Mouse (Mus musculus): Measurements from ENCODE around the gene Lamc1.
"Not testable (repeated sequence)": the region's sequence is repeated elsewhere in the genome, so short reads cannot be mapped to it uniquely, and the experiment has no call there.

Gene Lamc1

DNA sequence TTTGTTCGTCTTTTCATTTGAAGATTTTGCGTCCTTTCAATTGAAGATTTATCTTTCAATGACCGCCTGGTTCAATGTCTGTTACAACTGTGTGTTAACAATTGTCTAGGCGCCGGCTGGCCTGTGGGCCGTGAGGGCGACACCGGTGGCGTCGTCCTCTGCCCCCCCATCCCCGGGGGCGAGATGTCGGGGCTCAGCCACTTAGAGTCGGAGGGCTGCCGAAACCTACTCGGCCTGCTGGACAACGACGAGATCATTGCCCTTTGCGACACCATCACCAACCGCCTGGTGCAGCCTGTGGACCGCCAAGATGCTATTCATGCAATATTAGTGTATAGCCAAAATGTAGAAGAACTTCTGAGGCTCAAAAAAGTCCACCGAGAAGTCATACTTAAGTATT lies 27.3 kb downstream of the Lamc1 start:
- in situ Hi-C loops (cut with MboI, MseI) = loop anchor here (10.0 kb wide), 1 partner anchor 180 kb away; the partner anchor contains the start of gene Dhx9

DNA sequence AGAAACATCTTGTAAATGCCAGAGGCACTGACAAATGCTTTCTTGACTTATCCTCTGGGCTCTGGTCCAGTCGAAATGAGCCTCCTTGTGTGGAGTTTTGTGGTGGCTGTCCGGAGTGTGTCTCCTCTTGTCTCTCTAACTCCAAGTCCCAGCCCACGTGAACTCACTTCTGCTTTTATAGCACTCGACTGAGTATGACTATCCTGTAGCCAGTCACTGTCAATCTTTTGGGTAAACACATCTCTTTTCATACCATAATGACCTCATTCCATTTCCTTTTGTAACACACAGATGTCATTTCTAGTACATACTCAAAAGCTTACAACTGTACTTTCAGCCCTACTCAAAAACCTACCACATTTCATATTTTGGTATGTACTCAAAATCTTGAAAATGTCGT lies 33.1 kb downstream of the Lamc1 start:
- in situ Hi-C loops (cut with MboI, MseI) = not testable (repeated sequence)

DNA sequence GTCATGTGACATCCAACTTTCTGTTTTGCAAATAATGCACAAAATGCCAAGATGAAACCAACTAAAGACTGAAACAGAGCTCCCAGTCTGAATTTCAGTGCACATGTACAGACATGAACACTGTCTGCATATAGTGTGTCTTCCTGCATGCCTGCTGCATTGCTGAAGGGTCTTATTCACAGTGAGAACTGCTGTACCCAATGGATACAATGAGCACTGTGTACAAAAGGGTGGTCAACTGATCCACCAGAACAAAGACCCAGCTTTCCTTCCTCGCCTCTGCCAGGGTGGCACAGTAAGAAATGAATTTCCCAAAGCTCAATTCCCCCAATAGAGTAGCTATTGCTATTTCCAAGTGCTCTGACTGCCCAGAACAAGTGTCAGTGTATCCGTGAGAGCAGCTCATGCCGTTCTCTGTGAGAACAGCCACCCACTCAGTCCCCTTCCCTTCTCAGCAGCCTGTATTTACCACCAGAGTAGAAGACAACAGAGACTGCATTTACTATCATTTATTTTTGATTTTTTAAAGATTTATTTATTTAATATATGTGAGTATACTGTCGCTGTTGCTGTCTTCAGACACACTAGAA lies 34.7 kb downstream of the Lamc1 start:
- in situ Hi-C loops (cut with MboI, MseI) = not testable (repeated sequence)

DNA sequence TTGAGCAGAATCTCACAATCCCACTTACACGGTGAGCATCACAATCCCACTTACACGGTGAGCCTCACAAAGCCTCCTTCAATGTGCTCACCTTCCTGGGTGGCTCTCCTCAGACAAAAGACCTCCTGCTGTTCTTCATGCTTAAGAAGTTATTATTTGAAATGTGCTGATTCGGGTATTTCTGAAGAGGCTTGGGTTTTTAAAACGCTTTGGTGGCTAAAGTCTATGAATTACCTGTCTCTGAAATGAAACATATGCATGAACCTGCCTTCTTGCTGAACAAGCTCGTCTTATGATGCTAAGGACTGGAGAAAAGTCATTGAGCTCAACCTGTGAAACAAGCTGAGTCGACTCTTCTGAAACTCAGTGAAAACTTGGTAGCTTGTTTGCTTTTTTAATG lies 36.6 kb downstream of the Lamc1 start:
- in situ Hi-C loops (cut with MboI, MseI) = no loop called here

DNA sequence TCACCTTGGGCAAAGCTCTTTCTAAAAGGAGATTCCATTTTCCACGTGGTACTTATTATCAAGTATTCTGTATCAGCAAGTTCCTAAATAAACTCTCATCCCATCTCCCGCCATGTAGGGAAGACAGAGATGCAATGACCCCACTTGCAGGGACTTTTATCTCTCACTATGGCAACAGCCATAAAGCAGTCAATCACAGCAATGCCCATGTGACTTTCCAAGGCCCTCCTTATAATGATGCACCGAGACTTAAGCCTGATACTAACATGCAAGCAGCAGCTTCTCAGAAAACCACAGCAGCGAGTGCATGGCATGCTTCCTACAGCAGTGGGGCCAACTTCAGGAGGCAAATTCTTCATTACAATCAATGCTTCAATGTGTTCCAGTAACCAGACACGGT lies 39.7 kb downstream of the Lamc1 start:
- in situ Hi-C loops (cut with MboI, MseI) = loop anchor here (5.0 kb wide), 1 partner anchor 49 kb away; no protein-coding TSS in a partner anchor

DNA sequence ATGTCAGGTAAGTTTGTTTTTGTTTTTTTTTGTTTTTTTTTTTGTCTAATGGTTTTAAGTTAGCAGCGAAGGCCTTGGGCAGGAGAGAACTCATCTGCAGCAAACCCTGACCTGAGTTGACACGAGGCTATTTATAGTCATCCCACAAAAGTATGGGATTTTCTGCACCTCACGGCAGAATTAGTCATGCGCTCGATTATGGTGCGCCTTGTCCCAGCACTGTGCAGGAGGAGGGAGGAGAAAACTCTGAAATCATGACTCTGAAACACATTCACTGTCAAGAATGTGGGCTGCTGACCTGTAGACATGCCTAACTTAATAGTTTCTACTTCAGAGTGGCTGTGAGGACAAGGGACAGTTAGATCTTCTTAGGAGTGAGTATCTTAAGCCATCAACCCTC lies 40.4 kb downstream of the Lamc1 start:
- in situ Hi-C loops (cut with MboI, MseI) = loop anchor here (5.0 kb wide), 1 partner anchor 50 kb away; no protein-coding TSS in a partner anchor

DNA sequence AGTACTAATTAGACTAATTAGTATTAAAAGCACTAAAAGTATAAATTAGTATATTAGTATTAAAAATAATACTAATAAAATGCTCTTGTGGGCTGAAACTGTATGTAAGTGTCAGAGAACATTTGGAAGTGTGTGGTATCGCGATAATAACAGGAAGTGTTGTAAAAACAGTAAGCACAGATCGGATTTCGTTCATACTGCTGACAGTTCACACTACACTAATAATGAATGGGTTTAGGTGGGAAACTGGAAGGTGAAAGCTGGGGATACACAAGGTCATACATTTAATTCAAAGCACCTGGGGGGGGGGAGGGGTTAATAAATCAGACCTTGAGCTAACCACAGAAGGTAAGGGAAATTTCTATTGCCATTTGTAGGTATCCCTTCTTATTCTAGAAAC lies 41.2 kb downstream of the Lamc1 start:
- in situ Hi-C loops (cut with MboI, MseI) = loop anchor here (5.0 kb wide), 1 partner anchor 51 kb away; no protein-coding TSS in a partner anchor

DNA sequence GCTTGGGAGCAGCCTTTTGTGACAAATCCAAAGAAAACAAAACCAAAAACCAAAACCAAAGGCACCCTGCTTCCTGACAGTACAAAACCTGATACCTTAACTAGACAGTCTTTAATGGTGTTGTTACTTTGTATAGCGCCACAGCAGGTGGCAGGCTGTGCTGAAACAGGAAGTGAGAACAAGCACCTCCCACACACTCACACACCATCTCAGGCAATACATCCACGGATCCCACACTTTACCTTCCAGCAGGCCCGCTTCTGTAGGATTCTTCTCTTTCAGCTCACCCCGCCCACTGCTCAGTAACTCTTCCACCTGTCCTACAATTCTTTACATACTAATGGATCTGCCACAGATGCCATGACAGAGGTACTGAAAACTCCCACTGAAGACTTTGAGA lies 44.6 kb downstream of the Lamc1 start:
- in situ Hi-C loops (cut with MboI, MseI) = no loop called here

DNA sequence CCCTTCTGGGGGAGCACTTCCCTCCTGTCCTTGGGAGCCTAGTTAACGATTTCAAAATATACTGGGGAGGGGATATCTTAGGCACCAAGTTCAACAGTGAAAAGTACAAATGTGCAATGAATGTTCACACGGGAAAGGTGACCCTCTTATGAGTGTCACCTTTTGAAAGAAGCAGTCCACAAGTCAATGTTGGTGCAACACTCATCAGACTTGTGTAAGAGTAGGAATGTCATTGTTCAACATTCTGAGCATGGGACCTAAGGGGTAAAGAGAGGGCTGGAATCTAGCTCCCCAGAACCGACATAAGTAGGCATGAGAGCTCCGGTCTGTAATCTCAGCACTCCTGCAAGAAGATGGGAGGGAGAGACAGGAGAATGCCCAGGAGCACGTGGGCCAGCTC lies 45.1 kb downstream of the Lamc1 start:
- in situ Hi-C loops (cut with MboI, MseI) = no loop called here

DNA sequence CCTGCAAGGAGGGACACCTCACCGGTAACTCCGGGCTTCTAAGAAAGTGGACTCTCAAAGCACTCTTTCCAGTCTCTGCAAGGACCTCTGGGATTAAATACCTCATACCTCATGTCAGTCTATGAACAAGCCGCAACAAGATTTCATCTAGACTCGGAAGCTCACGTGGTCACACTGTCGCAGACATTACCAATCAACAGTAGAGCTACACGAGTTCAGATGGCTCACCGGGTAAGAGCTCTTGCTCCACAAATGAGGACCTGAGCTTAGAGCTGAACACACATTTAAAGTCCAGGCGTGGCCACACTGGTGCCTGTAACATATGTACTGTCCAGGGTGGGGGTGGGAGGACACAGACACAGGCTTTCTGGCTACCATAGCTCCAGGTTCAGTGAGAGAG lies 46.4 kb downstream of the Lamc1 start:
- in situ Hi-C loops (cut with MboI, MseI) = no loop called here

DNA sequence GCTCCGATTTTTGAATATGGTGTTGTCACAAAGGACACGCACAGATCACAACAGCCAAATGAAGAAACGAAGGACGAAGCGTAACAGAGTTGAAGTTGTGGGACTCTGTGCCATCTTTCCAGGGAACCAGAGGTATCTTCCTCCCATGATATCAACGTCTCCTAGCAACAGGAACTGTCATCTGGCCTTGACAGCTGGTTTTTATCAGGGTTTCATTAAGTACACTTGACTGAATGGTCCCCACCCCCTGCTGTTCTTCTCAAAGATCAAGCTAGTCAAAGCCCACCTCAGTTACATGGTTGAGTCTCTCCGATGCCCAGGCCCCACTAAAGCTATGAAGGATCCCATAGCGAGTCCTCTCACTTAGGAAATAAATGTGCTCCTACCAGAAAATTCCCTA lies 47.4 kb downstream of the Lamc1 start:
- in situ Hi-C loops (cut with MboI, MseI) = no loop called here

DNA sequence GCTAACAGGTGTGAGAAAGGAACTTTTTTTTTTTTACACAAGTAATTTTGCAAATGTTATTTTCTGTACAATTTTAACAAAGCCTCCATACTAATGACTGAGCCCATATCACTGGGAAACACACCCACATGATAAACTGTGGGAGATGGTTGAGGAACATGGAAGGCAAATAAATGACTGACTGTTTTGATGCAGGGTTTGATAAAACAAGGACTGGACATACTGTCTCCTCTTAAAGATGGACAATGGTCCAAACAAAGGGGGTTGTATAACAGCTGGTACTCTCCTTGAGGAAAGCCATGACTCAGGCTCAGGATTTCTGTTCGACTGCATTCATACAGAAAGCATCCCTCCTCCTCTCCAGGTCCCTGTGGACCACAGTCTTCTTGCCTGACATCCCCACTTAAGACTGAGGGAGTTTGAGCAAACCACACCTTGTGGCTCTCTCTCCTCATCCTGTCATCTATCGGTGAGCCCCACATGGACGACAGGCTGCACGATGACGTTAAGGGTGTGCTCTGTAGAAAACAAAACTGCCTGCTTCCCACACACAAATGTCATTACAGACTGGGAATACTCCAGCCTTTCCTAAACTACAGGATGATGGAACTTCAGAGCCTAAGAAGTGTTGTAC lies 50.1 kb downstream of the Lamc1 start:
- in situ Hi-C loops (cut with MboI, MseI) = no loop called here

DNA sequence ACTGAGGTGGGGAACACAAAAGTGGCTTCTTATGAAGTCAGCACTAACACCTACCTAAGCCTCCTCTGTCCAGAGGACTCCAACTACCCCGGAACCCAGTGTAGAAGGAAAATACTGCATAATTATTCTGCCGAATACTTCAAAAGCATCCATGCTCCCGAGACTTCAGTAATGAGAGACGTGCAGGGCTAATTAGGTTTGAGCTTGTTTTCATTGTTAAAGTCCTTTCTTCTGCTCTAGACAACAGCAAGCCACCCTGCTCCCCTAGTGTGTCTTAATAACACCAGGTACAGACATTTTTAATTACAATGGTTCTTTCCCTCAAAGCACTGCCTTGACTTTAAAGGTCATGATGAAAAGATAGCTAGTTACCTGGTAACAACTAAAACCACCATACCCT lies 51.1 kb downstream of the Lamc1 start:
- in situ Hi-C loops (cut with MboI, MseI) = no loop called here

DNA sequence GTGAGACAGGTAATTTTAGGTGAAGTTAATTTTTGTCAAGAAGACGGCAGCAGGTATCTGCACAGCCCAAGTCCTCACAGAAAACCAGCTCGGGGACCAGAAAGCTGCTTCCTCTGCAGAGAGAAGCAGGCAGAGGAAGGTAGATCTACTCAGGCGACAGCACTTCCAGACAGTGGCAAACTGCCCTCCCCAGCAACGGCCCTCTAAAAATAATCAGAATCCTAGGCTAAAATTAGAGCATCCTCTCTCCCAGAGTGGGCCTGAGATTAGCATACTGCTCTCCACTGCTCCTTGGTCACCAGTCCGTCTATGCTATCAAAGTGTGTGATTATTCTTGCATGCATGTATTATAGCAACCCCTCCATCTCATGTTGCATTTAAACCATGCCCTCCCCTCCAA lies 52.2 kb downstream of the Lamc1 start:
- in situ Hi-C loops (cut with MboI, MseI) = no loop called here

DNA sequence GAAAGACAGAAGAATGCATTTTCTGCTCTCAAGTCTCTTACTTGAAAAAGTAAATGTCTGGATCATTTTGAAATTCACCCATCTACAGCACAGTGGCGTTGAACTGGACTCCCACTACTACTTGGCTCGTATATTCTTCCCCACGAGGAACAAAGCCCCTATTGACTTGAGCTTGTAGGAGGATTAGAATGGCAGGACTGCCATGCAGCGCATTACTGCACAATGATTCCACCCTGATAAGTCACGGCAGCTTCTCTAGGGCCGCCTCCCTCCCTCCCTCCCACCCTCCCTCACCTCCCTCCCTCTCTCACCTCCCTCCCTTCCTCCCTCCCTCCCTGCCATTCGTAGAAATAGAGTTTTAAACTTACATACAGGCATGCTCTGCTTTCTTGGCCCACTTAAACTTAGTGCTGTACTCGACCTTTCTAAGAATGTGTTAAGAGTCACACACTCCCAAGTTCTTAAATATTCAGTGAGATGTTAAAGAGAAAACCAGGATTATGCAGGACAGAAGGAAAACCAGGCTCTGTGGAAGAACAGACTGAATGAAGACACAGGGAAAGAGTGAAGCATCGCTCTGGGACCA lies 54.5 kb downstream of the Lamc1 start:
- in situ Hi-C loops (cut with MboI, MseI) = no loop called here

DNA sequence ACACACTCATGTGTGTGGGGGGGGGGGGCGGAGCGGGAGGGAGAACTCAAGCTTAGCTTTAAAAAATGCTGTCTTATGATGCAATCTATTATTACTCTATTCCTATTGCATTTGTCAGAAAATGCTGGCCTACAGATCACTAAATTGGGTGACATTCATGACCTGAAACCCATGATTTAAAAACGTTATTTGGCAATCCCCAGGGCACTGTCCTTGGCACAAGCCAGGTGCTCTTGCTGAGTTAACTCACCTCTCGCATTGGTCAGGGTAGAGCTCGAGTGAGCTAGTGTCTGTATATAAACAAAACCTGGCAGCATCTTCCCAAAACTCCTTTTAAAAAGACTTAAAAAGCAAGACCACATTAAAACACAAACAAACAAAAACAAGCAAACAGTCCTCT lies 57.1 kb downstream of the Lamc1 start:
- in situ Hi-C loops (cut with MboI, MseI) = no loop called here

DNA sequence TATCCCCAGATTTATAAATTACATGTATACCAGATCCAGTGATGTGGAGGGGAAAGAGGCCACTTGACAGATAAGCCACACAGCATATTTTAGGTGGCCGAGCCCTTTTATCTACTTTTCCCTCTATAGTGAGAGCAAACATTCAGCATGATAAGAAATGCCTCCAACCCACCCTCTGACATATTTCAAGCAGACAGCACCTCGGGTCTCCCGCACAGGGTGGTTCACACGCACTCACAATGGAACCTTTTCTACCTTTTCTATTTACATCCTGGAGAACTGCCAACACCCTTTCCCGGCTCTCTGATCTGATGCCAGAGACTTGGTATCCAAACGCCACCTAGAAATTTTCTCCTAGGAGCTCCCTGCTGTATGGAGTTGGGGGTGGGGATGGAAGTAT lies 58.0 kb downstream of the Lamc1 start:
- in situ Hi-C loops (cut with MboI, MseI) = no loop called here

DNA sequence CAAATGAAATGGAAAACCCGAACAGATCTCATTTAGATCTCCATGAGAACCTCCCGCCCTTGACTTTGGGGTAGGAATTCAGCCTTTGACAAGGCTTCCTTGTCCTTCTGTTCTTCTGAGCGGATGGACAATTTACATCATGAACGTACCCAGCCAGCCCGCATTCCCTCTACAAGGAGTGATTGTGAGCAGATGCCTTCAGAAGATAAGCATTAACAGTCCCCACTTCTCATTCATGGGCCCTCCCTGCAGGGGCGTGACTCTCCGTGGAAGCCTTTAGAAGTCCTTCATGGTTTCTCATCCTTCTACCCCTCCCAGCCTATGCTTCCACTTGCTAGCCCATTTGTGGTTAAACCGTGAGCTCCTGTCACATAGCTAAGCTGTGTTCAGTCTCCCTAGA lies 58.9 kb downstream of the Lamc1 start:
- in situ Hi-C loops (cut with MboI, MseI) = no loop called here

DNA sequence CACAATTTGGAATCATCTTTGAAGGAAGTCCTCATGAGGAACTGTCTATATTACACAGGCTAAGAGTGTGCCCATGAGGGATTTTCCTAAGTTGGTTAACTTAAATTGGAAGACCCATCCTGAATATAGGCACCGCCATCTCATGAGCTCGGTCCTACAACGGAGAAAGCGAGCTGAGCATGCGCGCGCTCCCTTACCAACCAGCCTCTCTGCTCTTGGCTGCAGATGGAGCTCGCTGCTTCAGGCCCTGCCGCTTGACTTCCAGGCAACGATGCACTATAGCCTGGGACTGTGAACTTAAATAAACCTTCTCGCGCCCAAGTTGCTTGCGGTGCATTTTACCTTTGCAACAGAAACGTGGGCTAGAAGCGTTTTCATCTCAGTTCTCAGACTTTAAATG lies 61.8 kb downstream of the Lamc1 start:
- in situ Hi-C loops (cut with MboI, MseI) = no loop called here

DNA sequence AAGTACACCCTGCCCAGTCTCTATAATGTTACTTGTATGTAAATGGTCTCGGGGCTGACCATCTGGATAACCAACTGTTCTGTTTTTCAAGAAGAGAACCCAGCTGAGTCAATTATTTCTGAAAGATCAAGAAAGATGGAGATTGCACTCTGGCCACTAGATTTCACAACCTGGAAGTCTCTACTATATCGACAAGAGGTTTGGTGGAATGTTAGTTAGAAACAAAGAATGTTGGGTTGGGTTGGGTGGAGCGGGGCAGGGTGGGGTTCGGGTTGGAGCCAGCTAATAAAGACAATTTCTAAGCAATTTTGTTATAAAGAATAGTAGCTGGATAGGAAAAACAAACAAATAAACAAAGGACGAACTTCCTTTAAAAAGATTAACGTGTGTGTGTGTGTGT lies 62.9 kb downstream of the Lamc1 start:
- in situ Hi-C loops (cut with MboI, MseI) = no loop called here

DNA sequence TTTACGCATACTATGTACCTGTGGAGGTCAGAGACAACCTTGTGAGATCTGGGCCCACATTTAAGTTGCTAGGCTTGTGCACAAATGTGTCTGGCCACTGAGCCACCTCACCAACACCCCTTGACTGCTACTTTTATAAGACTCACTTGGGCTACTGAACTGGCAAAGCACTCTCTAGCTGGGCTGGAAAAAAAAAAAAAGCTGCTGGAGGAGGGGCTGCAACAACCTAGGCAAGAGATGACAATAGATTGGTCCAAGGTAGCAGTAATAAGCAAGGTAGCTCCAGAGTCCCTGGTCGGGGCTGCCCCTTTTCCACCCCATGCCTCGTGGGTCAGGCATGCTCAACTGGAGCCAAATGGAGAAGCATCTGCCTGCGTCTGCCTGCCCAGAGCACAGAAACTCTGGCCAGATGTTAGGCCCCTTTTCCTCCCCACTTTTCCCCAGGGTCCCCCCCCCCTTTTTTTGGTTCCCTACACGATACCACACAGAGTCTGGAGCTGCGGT lies 63.7 kb downstream of the Lamc1 start:
- in situ Hi-C loops (cut with MboI, MseI) = no loop called here

DNA sequence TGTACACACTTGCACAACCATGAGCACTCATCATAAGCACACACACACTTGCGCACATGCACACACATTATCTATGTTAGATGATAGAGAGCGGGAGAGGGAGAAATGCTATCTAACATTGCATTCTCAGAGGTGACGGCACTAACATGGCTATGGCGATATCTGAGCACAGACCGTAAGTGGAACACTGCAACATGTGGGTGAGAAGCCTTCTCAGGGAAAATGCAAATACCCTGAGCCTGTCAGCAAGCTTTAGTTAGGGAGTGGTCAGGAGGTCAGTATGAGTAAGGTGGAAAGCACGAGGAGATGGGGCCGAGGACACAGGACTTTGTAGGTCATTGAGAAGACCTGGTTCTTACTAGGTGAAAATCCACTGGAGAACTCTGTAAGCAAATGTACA lies 64.3 kb downstream of the Lamc1 start:
- in situ Hi-C loops (cut with MboI, MseI) = no loop called here

DNA sequence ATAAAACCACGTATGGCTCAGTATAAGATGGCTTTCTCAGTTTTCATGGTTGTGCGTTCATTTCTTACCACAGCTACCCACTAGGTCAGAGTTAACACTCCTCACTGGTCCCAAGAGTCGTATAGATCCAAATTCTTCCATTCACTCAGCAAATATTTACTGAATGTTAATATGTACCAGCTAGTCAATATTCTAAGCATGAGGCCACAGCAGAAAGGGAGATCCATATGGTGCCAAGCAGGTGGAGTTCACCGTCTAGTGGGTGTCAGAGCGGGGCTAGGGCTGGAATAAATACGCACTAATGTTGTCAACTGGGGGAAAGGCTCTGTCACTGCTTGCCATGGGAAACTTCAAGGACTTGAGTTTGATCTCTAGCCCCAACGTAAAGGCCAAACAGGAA lies 64.9 kb downstream of the Lamc1 start:
- in situ Hi-C loops (cut with MboI, MseI) = no loop called here
